Mouse (Mus musculus) C2C12 (cell line): ENCODE measurements around the gene Sarm1.

Source experiments
- CTCF ChIP-seq: IDR thresholded peaks from one replicate; pipeline ENCODE4 v1.5.1; 2011; ENCODE audit not compliant: control insufficient read depth, insufficient read depth, insufficient read length
- MAX ChIP-seq: IDR thresholded peaks from one replicate; pipeline ENCODE4 v1.6.1; 2011; ENCODE audit warnings: mild to moderate bottlenecking, control low read depth

GRCm38 (mm10) chr11:78438399-78438930, 59.1 kb downstream of the Sarm1 start:
- TF ChIP-seq CTCF = no peak
- TF ChIP-seq MAX = no peak
